Mouse (Mus musculus) T-cell, adult 2 months (primary cell): ENCODE results near the gene Rpl18a.

Experiments used
- DNase-seq: peaks from one replicate; pipeline ENCODE4 v3.0.0; 2022; ENCODE audit warnings: low spot score

The Rpl18a gene

GRCm38 (mm10) chr8:70856028-70856427 is 41.2 kb downstream of the Rpl18a start:
- DNase-seq: no peak

- no peak for DNase-seq
Observed at GRCm38 (mm10) chr8:70853863-70854262, 43.3 kb downstream of the Rpl18a start.

- DNase-seq: no peak
Observed at GRCm38 (mm10) chr8:70852595-70853231, 44.5 kb downstream of the Rpl18a start.

- no peak for DNase-seq
Observed at GRCm38 (mm10) chr8:70851837-70852236, 45.4 kb downstream of the Rpl18a start.

- no peak for DNase-seq
Observed at GRCm38 (mm10) chr8:70850947-70851346, 46.3 kb downstream of the Rpl18a start.

GRCm38 (mm10) chr8:70850132-70850845 is 46.9 kb downstream of the Rpl18a start:
- no peak for DNase-seq

GRCm38 (mm10) chr8:70849333-70849990 is 47.8 kb downstream of the Rpl18a start:
- DNase-seq: no peak

GRCm38 (mm10) chr8:70846371-70847154 is 50.6 kb downstream of the Rpl18a start:
- no peak for DNase-seq

GRCm38 (mm10) chr8:70845108-70845507 is 52.1 kb downstream of the Rpl18a start:
- DNase-seq: no peak
